Mouse (Mus musculus) embryonic facial prominence, embryonic 15.5 days (tissue): Measurements from ENCODE around the gene Kcna6. TPM values are rescaled to one million over a fixed set of nuclear protein-coding genes. Genes with fewer than 3 reads are reported as not detected.

Experiments used
- ATAC-seq: fragments of 200-750 bp; cut with Nextera tagmentation; 2 replicates; pipeline ENCODE4 v1.8.0; 2017; ENCODE audit warnings: low read depth, moderate TSS enrichment; ENCODE audit not compliant: insufficient number of reproducible peaks, low FRiP score, low TSS enrichment
- H3K27ac ChIP-seq: fragments of 300-500 bp; sonication (generic); replicated peaks from 2 replicates; pipeline ENCODE4 v1.5.1; 2015; ENCODE audit warnings: mild to moderate bottlenecking, inconsistent platforms
- H3K27me3 ChIP-seq: fragments of 300-500 bp; sonication (generic); 2 replicates; pipeline ENCODE4 v1.6.1; 2015; ENCODE audit warnings: inconsistent platforms
- H3K36me3 ChIP-seq: fragments of 300-500 bp; sonication (generic); 2 replicates; pipeline ENCODE4 v1.6.1; 2015; ENCODE audit warnings: mild to moderate bottlenecking, inconsistent platforms
- H3K4me1 ChIP-seq: fragments of 300-500 bp; sonication (generic); 2 replicates; pipeline ENCODE4 v1.6.1; 2015; ENCODE audit warnings: inconsistent platforms
- H3K4me2 ChIP-seq: fragments of 300-500 bp; sonication (generic); replicated peaks from 2 replicates; pipeline ENCODE4 v1.6.1; 2015; ENCODE audit warnings: mild to moderate bottlenecking, inconsistent platforms
- H3K4me3 ChIP-seq: fragments of 300-500 bp; sonication (generic); replicated peaks from 2 replicates; pipeline ENCODE4 v1.5.1; 2015; ENCODE audit warnings: mild to moderate bottlenecking, inconsistent platforms
- H3K9ac ChIP-seq: fragments of 300-500 bp; sonication (generic); 2 replicates; pipeline ENCODE4 v1.6.1; 2015; ENCODE audit warnings: inconsistent platforms
- H3K9me3 ChIP-seq: fragments of 300-500 bp; sonication (generic); replicated peaks from 2 replicates; pipeline ENCODE4 v1.6.1; 2016; ENCODE audit warnings: inconsistent platforms
- WGBS: fragments of 180-500 bp; shearing (Covaris S2); methylation state at CpG from one replicate; pipeline ENCODE4 v1.1.7; 2015; 5-methylcytosine and 5-hydroxymethylcytosine counted together
- polyA plus RNA-seq: library from polyadenylated mRNA; unstranded; fragments of >200 nt; fragmentation: Nextera tagmentation; extraction: Ambion mirVana; gene quantifications from 2 replicates; pipeline ENCODE4 v1.2.1, GENCODE M21; 2015

The Kcna6 gene
- polyA plus RNA-seq, result 7.0 and 7.8 TPM in 2 replicates

DNA sequence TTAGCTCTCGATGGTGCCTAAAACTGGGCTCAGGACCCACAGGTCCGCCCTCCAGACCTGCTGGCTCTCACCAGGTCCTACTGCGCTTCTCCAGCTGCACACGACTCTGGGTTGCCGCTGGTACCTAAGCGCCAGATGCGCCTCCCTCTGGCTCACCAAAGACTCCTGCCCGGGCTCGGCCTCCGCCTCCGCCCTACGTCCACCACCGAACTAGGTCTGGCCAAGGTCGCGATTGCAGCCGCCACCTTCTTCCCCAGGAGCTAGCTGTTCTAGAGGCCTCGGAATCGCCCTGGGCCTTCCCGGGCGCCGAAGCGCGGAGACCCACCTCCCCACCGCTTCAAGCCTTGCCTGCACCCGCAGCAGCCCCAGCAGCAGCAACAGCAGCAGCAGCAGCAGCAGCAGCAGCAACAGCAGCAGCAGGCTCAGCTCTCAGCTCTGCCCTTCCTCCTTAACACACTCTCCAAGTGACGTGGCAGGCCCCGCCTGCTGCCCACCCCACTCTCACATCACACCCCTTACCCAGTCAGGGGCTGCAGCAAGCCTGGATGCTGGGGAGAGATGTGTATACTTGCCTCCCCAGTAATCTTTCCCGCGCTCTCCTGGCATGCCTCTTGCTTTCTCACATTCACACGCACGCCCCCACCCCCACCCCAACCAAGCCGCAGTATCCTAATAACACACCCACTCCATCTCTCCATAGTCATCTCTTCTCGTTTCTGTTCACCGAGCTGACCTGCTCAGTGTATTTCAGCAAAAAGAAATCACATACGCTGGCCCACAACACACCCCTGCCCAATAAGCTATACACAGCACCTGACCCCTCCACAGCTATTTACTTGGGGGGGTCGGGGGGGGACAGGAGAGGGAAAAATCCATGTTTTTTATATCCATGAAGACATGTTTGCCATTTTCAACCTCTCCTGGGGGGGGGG is at the start of gene Kcna6:
TSS of gene Kcna6 (minus strand) at position 464 of the 932 bp plus-strand sequence.
- Histone ChIP-seq H3K27me3 (peaks cover 33% of the 10 kb centered on the region), H3K27ac (peak within 1 kb of the TSS; percentile 51)
- 2% methylated on average over 36 of the region's 36 CpGs for WGBS

DNA sequence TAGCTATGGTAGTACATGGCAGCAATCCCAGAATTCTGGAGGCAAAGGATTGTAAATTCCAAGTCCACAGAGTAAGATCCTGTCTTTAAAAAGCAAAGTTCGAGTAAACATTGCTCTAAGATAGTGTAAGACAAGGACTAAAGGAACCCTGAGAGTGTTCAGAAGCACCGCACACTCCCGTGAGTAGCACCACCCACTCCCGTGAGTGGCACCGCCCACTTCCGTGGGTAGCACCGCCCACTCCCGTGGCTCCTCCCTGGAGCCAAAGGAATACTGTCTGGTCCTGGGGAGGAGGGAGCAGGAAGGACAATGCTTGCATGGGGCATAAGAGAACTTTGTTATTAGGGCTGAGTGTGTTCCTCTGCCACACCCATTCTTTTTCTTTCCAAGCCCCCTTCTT is 48.4 kb upstream of the Kcna6 start:
- Histone ChIP-seq H3K9me3 (no peaks in the 10 kb centered on the region), H3K9ac (no peak overlapping the region), H3K36me3 (no peaks in the 10 kb centered on the region), H3K4me3 (no peak overlapping the region), H3K4me2 (no peak overlapping the region), H3K27me3 (peaks cover 2% of the 10 kb centered on the region; the same call in 1 of the 2 replicates), H3K27ac (no peak overlapping the region), H3K4me1 (peaks cover 3% of the 10 kb centered on the region; the same call in 1 of the 2 replicates)
- WGBS, result 82% methylated on average over 8 of the region's 8 CpGs
- no peak for ATAC-seq

More for the DNA sequence above, at the start of gene Kcna6:
- H3K9me3 ChIP-seq, result no peaks in the 10 kb centered on the region
- no peaks in the 10 kb centered on the region for H3K36me3 ChIP-seq
- peak within 1 kb of the TSS; percentile 93 for H3K4me2 ChIP-seq
- peak; percentile 79; the same call in 1 of the 2 replicates for ATAC-seq
- H3K9ac ChIP-seq, result peak within 1 kb of the TSS; percentile 26
- peak within 1 kb of the TSS; percentile 56 for H3K4me3 ChIP-seq
- H3K4me1 ChIP-seq, result peaks cover 15% of the 10 kb centered on the region

DNA sequence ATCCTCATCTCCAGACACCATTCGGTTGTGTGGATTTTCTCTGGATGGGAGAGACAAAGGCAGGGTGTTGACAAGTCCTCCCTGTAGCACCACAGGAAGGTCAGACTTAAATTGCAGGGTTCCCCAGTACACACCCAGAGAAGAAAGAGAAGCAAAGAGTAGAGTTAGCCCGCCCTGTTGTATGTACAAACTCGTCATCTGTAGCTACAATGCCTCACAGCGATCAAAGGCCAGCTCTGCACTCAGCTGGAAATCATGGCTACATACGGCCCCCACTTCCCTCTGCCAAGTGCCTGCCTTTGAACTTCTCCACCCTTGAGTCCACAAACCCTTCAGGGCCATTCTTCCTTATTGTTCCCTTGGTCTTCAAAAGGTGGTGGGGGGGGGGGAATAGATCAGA is 43.7 kb upstream of the Kcna6 start:
- Histone ChIP-seq H3K36me3 (no peaks in the 10 kb centered on the region), H3K27ac (no peak overlapping the region), H3K27me3 (peaks cover 2% of the 10 kb centered on the region; the same call in 1 of the 2 replicates), H3K9ac (no peak overlapping the region), H3K4me3 (no peak overlapping the region), H3K4me1 (no peaks in the 10 kb centered on the region), H3K9me3 (no peaks in the 10 kb centered on the region), H3K4me2 (no peak overlapping the region)
- 48% methylated on average over 5 of the region's 5 CpGs for WGBS
- ATAC-seq, result no peak

DNA sequence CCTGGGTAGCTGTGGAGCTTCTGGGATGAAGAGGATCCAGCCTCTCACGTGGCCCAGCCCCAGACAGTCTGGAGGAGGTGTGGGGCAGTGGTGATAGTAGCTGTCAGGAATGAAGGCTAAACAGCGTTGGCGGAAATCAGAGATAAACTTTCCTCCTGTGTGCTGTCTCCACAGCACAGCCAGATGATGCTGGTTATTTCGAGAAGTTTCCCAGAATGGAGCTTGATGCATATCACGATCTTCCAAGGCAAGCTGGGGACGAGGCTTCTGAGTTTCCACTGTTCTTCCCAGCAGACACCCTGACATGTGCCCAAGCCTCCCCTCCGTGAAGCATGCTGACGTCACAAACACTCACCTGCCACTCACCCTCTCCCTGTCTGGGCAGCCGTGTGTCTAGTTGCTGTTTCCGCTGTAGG is 43.2 kb upstream of the Kcna6 start:
- H3K36me3 ChIP-seq, result no peaks in the 10 kb centered on the region
- 61% methylated on average over 10 of the region's 10 CpGs for WGBS
- no peak overlapping the region for H3K4me3 ChIP-seq
- H3K4me2 ChIP-seq, result no peak overlapping the region
- H3K9me3 ChIP-seq, result no peaks in the 10 kb centered on the region
- no peaks in the 10 kb centered on the region for H3K4me1 ChIP-seq
- H3K27me3 ChIP-seq, result peaks cover 2% of the 10 kb centered on the region; the same call in 1 of the 2 replicates
- ATAC-seq, result 0 out of 2 replicates have a peak, but pooled peaks have one; percentile 29
- H3K9ac ChIP-seq, result no peak overlapping the region
- no peak overlapping the region for H3K27ac ChIP-seq

DNA sequence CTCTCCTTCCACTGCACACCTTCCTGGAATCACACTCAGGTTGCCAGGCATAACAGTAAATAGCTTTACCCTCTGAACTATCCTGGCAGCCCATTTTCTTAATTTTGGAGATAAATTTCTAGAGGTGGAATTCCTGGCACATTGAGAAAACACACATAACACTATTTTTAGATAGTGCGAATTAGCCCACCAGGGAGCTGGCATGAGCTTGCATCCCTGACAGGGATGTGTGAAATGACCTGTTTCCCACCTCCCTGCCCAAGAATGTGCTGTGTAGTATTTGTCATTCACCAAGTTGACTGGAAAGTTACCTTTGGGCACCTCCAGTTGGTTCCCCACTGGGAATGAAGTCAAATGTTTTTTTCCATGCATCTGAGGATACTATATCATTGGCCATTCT is 42.6 kb upstream of the Kcna6 start:
- Histone ChIP-seq H3K4me2 (no peak overlapping the region), H3K27me3 (peaks cover 2% of the 10 kb centered on the region; the same call in 1 of the 2 replicates), H3K36me3 (no peaks in the 10 kb centered on the region), H3K9ac (no peak overlapping the region), H3K27ac (no peak overlapping the region), H3K4me1 (no peaks in the 10 kb centered on the region), H3K9me3 (no peaks in the 10 kb centered on the region), H3K4me3 (no peak overlapping the region)
- WGBS, result 85% methylated on average over 1 of the region's 1 CpGs
- ATAC-seq, result no peak

DNA sequence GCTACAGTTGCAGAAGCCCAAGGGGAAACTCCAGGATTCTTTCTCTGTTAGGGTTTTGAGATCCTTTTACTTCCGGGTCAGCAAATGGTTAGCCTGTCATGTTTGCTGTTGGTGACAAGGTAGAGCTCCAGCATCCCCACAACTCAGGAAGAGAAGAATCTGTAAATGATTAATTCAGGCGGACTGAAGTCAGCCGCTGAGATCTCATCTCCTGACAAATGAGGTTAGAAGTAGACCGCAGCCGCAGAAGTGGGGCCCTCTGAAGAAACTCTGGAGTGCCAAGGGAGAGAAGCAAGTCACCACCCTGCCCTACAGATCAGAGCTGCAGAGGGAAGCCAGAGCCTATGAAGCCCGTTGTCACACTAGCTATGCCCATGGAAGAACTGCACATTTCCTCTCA is 37.4 kb upstream of the Kcna6 start:
- H3K9ac ChIP-seq, result no peak overlapping the region
- no peaks in the 10 kb centered on the region for H3K4me1 ChIP-seq
- H3K4me3 ChIP-seq, result no peak overlapping the region
- H3K4me2 ChIP-seq, result no peak overlapping the region
- peaks cover 6% of the 10 kb centered on the region; the same call in 1 of the 2 replicates for H3K27me3 ChIP-seq
- 40% methylated on average over 6 of the region's 6 CpGs for WGBS
- ATAC-seq, result no peak
- no peaks in the 10 kb centered on the region for H3K9me3 ChIP-seq
- H3K36me3 ChIP-seq, result no peaks in the 10 kb centered on the region
- no peak overlapping the region for H3K27ac ChIP-seq

DNA sequence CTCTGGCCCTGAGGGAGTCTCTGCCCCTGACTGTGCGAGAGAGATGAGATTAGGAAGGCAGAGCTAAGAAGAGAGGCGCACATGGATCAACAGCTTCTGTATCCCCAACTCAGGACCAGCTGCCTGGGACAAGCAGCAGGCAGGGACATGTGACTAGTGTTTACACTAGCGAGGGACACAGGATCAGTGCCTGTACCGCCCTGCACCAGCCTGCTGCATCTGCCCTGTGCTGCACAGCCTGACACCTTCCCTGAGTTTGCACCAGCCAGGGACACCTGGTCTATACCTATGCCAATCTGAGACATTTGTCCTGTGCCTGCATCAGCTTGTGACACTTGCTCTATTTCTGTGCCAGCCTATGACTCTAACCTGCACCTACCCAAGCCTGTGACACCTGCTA is 33.4 kb upstream of the Kcna6 start:
- Histone ChIP-seq H3K4me3 (no peak overlapping the region), H3K9me3 (no peaks in the 10 kb centered on the region), H3K4me1 (no peaks in the 10 kb centered on the region), H3K9ac (no peak overlapping the region), H3K4me2 (no peak overlapping the region), H3K36me3 (no peaks in the 10 kb centered on the region), H3K27me3 (peaks cover 6% of the 10 kb centered on the region; the same call in 1 of the 2 replicates), H3K27ac (no peak overlapping the region)
- no peak for ATAC-seq
- 52% methylated on average over 4 of the region's 4 CpGs for WGBS

DNA sequence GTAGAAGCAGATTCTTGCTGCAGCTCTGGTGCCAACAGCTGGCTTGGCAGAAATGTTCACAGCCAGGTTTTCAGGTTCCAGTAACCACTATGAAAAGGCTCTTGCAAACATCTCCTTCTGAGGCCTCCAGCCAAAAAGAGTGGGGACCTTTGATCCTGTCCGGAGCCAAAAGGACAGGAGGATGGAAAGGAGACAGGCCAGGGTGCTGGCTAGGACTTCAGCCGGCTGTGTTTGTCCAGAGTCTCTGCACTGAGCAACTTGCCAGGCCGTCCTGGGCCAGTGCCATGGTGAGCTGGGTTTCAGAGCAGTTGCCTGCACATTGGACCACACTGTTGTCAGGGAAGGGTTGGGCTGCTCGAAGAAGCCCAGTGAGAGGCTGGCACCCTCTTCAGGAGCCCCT is 31.9 kb upstream of the Kcna6 start:
- Histone ChIP-seq H3K4me1 (no peaks in the 10 kb centered on the region), H3K27me3 (peaks cover 6% of the 10 kb centered on the region; the same call in 1 of the 2 replicates), H3K27ac (no peak overlapping the region), H3K36me3 (no peaks in the 10 kb centered on the region), H3K4me3 (no peak overlapping the region), H3K9me3 (no peaks in the 10 kb centered on the region), H3K4me2 (no peak overlapping the region), H3K9ac (no peak overlapping the region)
- WGBS, result 83% methylated on average over 4 of the region's 4 CpGs
- ATAC-seq, result no peak

DNA sequence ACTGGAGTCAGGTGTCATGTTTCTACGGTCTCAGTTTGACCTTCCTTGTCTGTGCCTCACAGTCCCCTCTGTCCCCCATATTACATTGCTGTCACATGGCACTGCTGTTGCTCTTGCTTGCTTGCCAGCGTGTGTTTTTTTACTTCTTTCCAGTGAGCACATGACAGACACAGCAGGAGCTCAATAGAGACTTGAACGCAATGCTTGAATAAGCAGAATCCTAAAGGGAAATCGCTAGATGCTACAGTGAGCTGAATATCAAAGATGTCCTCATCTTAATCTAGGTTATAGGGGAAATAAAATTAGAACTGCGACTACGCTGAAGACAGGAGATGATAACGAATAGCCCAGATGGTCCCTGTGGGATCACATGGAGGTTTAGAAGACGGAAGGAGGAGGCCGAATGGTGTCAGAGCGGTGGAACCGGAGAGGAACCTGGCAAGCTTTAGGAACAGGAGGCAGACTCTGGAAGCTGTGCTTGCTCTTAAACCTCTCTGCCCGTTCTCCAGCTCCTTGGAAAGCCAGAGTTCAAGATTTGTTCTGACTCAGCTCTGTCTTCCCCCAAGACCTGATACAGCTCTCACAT is 29.8 kb upstream of the Kcna6 start:
- H3K27me3 ChIP-seq, result peaks cover 6% of the 10 kb centered on the region; the same call in 1 of the 2 replicates
- H3K36me3 ChIP-seq, result no peaks in the 10 kb centered on the region
- ATAC-seq, result no peak
- H3K4me2 ChIP-seq, result no peak overlapping the region
- no peak overlapping the region for H3K27ac ChIP-seq
- H3K4me3 ChIP-seq, result no peak overlapping the region
- no peak overlapping the region for H3K9ac ChIP-seq
- H3K9me3 ChIP-seq, result no peaks in the 10 kb centered on the region
- WGBS, result 79% methylated on average over 12 of the region's 12 CpGs
- no peaks in the 10 kb centered on the region for H3K4me1 ChIP-seq

DNA sequence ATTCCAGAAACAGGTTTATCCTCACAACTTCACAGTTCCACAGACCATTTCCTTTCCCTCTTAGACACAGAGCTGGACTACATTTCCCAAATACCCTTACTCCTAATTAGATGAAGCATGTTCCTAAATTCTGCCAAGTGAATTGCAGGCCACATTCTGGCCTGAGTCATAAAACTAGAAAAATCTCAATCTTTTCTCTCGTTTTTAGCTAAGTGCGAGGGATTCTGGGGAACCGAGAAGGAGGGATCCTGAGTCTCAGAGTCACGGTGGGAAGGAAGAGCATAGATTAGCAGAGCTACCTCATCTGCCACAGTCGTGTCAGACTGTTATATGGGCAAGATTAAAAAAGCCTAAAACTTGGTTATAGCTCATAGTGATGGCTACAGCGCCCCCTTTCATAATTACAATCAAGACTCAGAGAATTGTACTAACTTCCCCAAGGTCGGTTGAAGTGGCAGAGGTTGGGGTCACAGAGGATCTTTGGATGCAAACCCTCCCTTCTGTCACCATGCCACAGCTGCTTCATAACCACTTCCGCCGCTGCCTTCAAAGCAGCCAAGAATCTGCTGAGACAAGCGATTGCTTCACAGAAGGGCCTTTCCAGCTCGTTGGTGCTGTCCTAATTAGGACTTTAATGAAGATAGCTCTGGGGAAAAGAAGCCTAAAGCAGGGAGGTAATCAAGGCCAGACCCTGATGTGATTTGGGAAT is 28.6 kb upstream of the Kcna6 start:
- Histone ChIP-seq H3K4me2 (no peak overlapping the region), H3K4me3 (no peak overlapping the region), H3K27ac (no peak overlapping the region), H3K27me3 (0 out of 2 replicates have a peak, but pooled peaks cover under 1% of the 10 kb centered on the region), H3K9ac (no peak overlapping the region), H3K9me3 (no peaks in the 10 kb centered on the region), H3K4me1 (no peaks in the 10 kb centered on the region), H3K36me3 (no peaks in the 10 kb centered on the region)
- 57% methylated on average over 11 of the region's 11 CpGs for WGBS
- ATAC-seq, result no peak
